Mouse (Mus musculus) 416B (cell line): ENCODE results near the gene Nat10.

Source experiments
- DNase-seq: peaks from one replicate; pipeline ENCODE4 v3.0.0; 2011; ENCODE audit warnings: low read depth

The Nat10 gene

DNA sequence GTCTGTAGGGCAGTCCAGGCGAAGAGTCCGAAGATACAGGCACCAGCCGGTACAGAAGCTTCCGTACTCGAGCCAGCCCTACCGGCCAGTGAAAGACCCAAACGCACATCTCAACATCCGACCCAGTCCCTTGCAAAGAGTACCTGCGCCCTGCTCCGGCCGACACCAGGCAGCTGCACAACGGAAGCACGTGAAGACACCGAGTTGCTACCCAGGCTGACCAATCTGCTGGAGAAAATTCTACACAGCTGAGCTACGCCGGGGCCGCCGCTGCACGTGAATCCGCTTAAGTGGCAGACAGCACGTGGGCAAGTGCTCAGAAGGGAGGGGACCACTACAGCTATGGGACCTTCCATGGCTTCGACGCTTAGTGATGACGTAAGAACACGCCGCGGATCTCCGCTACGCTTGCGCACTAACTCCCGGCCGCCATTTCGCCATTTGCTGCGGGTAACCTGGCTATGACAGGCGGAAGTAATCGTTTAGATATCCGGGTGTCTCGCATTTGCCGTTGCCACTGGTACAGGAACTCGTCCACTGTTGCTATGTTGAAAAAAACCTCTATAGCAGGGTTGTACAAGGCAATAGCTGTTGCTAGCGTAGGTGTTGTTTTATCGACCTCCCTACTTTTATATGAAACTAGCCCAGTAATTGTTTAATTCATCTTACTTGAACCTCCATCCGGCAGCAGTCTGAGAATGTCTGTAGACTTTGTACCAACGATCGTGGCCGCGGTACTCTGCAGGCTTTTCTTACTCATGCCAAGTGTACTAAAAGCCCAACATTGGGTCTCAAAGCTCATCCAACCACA is at the start of gene Nat10:
TSS of gene Nat10 (minus strand) at position 365 of the 811 bp plus-strand sequence.
- DNase-seq = peak; percentile 99

DNA sequence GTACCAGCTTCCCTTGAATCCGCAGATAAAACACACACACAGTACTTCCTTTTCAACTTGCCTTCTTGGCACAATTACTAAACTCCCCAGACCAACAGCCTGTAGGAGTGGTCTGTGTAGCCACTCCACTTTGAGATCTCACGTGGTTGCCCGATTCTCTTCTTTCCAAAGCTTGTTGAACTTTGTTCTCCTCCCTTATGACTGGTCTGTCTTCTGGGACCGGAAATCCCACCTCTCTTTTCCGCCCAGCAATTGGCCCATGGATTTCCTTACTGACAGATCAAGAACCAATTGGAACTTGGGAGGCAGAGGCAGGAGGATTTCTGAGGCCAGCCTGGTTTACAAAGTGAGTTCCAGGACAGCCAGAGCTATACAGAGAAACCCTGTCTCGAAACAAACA is 49.3 kb upstream of the Nat10 start:
- no peak for DNase-seq

DNA sequence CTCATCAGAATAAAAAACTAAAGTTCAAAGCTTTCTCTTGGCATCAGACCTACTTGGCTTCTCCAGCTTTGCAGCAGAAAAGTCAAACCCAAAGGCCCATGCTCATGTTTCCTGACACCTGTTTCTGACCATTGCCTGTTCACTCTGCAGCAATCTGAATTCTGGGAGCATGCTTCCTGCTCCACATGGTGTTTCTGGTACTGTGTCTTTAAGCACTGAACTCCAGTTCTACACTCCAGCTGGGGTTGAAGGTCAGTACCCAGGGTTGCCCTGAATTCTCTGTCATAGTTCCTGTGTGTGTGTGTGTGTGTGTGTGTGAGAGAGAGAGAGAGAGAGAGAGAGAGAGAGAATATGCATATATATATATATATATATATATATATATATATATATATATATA is 47.4 kb upstream of the Nat10 start:
- no peak for DNase-seq

GRCm38 (mm10) chr2:103803770-103804530 is 42.9 kb upstream of the Nat10 start:
- DNase-seq = no peak

DNA sequence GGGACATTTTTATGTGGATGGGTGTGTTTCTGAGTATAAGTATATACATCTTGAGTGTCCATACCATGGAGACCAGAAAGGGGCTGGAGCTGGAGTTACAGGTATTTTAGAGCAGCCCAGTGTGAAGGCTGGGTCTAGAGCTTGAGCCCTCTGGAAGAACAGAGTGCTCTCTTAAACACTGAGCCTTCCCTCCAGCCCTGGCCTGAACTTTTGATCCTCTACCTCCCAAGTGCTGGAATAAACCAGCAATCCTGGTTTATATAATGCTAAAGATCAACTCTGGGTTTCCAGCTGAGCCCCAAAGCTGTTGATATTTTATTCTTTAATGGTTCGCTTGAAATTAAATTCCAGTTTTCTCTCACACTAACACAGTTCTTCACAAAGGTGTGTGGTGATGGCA is 41.4 kb upstream of the Nat10 start:
- no peak for DNase-seq

DNA sequence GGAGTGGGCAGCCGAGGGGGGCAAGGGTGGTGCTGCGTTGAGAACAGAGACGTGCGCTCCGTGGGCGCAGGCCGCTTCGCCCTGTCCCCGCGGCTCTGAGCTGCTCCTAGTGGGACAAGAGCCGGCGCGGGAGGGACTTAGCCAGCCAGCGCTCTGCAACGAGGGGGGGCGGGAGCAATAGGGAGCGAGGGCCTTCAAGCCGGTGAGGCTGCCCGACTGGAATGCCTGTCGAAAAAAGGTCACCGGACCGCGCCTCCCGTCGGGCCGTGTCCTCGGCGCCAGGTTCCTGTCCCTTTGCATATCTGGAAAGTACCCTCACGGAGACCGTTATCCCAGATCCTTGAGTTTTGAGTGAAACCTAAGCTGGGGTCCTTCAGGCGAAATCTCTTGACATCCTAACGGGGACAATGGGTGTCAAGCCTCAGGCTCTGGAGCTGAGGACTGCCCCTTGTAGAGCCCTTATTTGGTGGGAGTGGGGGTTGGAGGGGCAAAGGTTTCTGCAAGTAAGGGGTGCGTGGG is 36.5 kb upstream of the Nat10 start, which contains the start of gene Caprin1:
TSS of gene Caprin1 (minus strand) at position 159 of the 519 bp plus-strand sequence.
- peak; percentile 97 for DNase-seq

DNA sequence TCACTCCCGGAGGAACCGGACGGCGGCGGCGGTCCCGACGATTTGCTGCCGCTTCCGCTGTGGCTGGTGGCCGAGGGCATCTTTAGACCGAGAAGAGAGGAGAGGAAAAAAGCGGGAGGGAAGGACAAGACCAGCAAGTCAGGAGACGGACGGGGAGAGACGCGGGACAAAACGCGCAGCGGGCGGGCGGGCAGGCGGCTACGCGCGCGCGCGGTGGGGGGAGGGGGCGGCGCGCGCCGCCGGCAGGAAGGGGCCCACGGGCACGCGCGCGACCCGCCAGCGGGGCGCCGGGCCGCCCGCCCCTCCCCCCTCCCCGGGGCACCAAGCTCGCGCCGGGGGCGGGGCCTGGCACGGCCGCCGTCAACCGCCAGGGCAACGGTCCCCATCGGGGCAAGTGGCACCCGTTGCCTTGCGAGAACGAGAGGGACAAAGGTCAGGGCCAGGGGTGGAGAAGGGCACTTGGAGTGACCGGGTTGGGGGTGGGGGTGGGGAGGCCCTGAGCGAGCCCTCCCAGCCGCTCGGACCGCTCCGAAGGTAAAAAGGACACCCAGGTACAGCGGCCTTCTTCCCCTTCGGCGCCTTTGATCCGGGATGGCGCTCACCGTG is 35.9 kb upstream of the Nat10 start:
- DNase-seq = peak; percentile 86

- DNase-seq = peak; percentile 61
Observed at GRCm38 (mm10) chr2:103796211-103796860, 35.3 kb upstream of the Nat10 start.

- DNase-seq = peak; percentile 90
Observed at GRCm38 (mm10) chr2:103795843-103796210, 34.8 kb upstream of the Nat10 start.

DNA sequence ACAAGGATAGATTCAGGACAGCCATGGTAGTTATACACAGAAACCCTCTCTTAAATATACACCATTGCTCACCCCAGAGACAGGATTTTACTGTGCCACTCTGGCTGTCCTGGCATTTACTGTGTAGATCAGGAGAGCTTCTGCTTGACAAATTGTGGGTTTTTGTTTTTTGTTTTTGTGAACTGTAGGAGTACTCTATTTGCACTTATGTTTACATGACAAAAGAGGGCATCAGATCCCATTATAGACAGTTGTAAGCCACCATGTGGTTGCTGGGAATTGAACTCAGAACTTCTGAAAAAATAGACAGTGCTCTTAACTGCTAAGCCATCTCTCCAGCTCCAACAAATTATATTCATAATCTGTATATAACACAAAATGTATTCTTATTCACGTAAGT is 30.9 kb upstream of the Nat10 start:
- DNase-seq = no peak

- peak; percentile 49 for DNase-seq
Observed at GRCm38 (mm10) chr2:103785735-103786134, 24.7 kb upstream of the Nat10 start.

- peak; percentile 46 for DNase-seq
Observed at GRCm38 (mm10) chr2:103784621-103785020, 23.6 kb upstream of the Nat10 start.

DNA sequence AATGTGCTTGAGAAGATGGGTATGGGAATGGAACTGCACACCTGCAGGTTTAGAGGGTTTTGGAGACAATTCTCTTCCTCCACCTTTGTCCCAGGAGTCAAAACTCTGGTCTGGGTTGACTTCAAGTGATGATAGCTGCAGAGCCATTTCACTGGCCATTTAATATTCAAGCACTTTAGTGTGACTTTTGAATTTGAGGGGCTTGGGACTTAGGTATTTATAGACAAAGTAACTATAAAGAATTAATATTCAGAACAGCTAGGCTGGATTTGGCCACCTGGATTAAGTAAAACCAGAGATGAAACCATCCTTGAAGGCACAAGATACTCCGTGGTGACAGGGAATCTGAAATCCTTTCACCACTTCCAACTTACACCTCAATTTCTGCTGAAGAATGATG is 1.4 kb upstream of the Nat10 start:
- no peak for DNase-seq

GRCm38 (mm10) chr2:103761993-103762392 is 923 bp upstream of the Nat10 start:
- peak; percentile 39 for DNase-seq

- DNase-seq = peak; percentile 53
Observed at GRCm38 (mm10) chr2:103760421-103760820, 649 bp downstream of the Nat10 start.

- no peak for DNase-seq
Observed at GRCm38 (mm10) chr2:103755458-103756085, 5.5 kb downstream of the Nat10 start.

DNA sequence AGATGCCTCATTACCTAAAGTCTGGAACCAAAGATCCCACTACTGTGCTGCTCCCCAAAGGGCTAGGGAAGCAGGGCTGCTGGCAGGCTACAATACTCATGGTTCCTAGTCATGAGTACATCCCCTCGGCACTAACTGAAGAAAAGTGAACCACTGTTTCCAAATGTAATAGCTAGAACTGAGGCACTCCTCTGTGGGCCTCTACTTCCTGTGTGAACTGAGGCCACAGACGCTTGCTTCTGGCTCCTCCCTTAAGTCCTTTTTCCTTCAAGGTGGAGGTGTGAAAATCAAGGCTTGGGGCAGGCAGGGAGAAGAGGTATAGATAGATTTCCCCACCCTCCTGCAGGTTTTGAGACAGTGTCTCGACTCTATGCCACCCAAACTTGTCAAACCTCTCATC is 6.5 kb downstream of the Nat10 start:
- DNase-seq = no peak

DNA sequence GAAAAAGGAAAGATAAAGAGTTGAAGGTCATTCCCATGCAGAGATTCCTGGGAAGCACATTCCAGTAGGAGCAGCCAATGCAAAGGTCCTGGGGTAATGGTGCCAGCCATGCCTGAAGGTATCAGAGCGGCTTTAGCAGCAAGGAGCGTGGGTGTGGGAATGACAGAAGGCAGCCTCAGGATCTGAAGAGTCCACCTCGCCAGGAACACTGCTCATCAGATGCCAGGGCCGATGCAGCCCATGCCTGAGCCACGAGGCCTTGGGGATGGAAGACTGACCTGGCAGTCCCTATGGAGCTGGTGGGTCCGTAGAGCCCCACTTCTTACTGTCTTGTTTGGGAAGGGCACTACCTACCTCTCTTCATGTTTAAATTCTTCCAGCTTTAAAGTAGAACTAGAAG is 9.3 kb downstream of the Nat10 start:
- no peak for DNase-seq

- no peak for DNase-seq
Observed at GRCm38 (mm10) chr2:103749091-103749490, 12.0 kb downstream of the Nat10 start.

DNA sequence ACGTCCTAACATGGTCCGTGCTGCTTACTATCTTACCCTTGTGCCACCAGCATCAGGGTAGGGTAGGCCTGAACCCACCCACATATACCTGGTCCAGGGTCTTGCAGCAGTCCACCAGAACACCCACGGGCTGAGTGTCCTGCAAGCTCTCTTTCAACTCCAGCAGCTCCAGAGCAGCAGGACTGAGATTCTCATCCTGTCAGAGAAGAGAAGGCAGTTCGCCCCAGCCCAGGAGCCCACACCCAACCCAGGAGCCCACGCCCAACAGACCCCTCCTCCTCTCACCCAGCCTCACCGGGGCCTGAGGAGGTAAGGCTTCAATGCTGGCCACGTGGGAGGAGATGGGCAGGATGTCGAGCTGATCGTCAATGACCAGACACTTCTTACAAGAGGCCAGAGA is 13.2 kb downstream of the Nat10 start:
- no peak for DNase-seq

GRCm38 (mm10) chr2:103746761-103747160 is 14.3 kb downstream of the Nat10 start:
- DNase-seq = no peak

GRCm38 (mm10) chr2:103746096-103746495 is 15.0 kb downstream of the Nat10 start:
- no peak for DNase-seq
